ENCODE assay signal across 8 mouse cellular contexts in genomic region chr3:90079133-90079762, GRCm38 (mm10). TPM values are rescaled to one million over a fixed set of nuclear protein-coding genes. Genes with fewer than 3 reads are reported as not detected.
A peak's percentile ranks its signal among the peaks of the same experiment; 100 is the strongest.
DNase-seq lines count a peak whose midpoint lies in the region; ATAC-seq and TF ChIP-seq lines count a peak whose summit lies in the region.

No protein-coding gene starts in this region.

- peaks cover 46% of the 10 kb centered on the region for H3K4me1 ChIP-seq in embryonic facial prominence, embryonic 13.5 days
- peaks cover 35% of the 10 kb centered on the region for H3K4me1 ChIP-seq in kidney, adult 2 months (ENCODE audit: control insufficient read depth, insufficient read depth, low read length)
- peaks cover 50% of the 10 kb centered on the region for H3K4me1 ChIP-seq in limb, embryonic 12.5 days (replicated peaks)
- H3K4me1 ChIP-seq in midbrain, embryonic 15.5 days: peaks cover 53% of the 10 kb centered on the region
- H3K4me1 ChIP-seq in spleen, adult 2 months (ENCODE audit: control insufficient read depth, insufficient read depth, insufficient read length): peaks cover 13% of the 10 kb centered on the region; the same call in 1 of the 2 replicates

- H3K9ac ChIP-seq in embryonic facial prominence, embryonic 13.5 days: peak overlapping the region; percentile 88
- H3K9ac ChIP-seq in limb, embryonic 12.5 days (replicated peaks): peak overlapping the region; percentile 85
- H3K9ac ChIP-seq in midbrain, embryonic 15.5 days: peak overlapping the region; percentile 76

- H3K9me3 ChIP-seq in embryonic facial prominence, embryonic 13.5 days: no peaks in the 10 kb centered on the region
- H3K9me3 ChIP-seq in limb, embryonic 12.5 days: no peaks in the 10 kb centered on the region
- H3K9me3 ChIP-seq in midbrain, embryonic 15.5 days: no peaks in the 10 kb centered on the region

- peak overlapping the region; percentile 75 for H3K4me2 ChIP-seq in embryonic facial prominence, embryonic 13.5 days
- peak overlapping the region; percentile 75 for H3K4me2 ChIP-seq in limb, embryonic 12.5 days
- H3K4me2 ChIP-seq in midbrain, embryonic 15.5 days: peak overlapping the region; percentile 75

- TF ChIP-seq POLR2A in kidney, adult 2 months (IDR thresholded peaks at IDR 0.05; ENCODE audit: low read depth, low read length): peak; percentile 56
- TF ChIP-seq POLR2A in spleen, adult 2 months (IDR thresholded peaks at IDR 0.05; ENCODE audit: low read depth, low read length): no peak; the same call in 1 of the 2 replicates

- no peaks in the 10 kb centered on the region for H3K27me3 ChIP-seq in embryonic facial prominence, embryonic 13.5 days
- H3K27me3 ChIP-seq in kidney, adult 2 months (replicated peaks; ENCODE audit: control insufficient read depth, insufficient read depth, low read length): no peaks in the 10 kb centered on the region
- H3K27me3 ChIP-seq in limb, embryonic 12.5 days: no peaks in the 10 kb centered on the region
- no peaks in the 10 kb centered on the region for H3K27me3 ChIP-seq in midbrain, embryonic 15.5 days (replicated peaks)
- H3K27me3 ChIP-seq in spleen, adult 2 months (ENCODE audit: control insufficient read depth, insufficient read depth, low read length): no peaks in the 10 kb centered on the region

- H3K36me3 ChIP-seq in embryonic facial prominence, embryonic 13.5 days: no peaks in the 10 kb centered on the region
- H3K36me3 ChIP-seq in kidney, adult 2 months (ENCODE audit: control insufficient read depth, insufficient read depth, low read length): no peaks in the 10 kb centered on the region
- peaks cover 6% of the 10 kb centered on the region; the same call in 1 of the 2 replicates for H3K36me3 ChIP-seq in limb, embryonic 12.5 days
- no peaks in the 10 kb centered on the region for H3K36me3 ChIP-seq in midbrain, embryonic 15.5 days (replicated peaks)
- H3K36me3 ChIP-seq in spleen, adult 2 months (ENCODE audit: control insufficient read depth, insufficient read depth, low read length): no peaks in the 10 kb centered on the region

- peak overlapping the region; percentile 89 for H3K4me3 ChIP-seq in embryonic facial prominence, embryonic 13.5 days
- peak overlapping the region; percentile 69 for H3K4me3 ChIP-seq in kidney, adult 2 months (ENCODE audit: insufficient read depth, low read depth, low read length)
- H3K4me3 ChIP-seq in limb, embryonic 12.5 days (replicated peaks): peak overlapping the region; percentile 80
- peak overlapping the region; percentile 78 for H3K4me3 ChIP-seq in midbrain, embryonic 15.5 days
- H3K4me3 ChIP-seq in spleen, adult 2 months (ENCODE audit: extremely low read depth, insufficient read depth, insufficient read length): peak overlapping the region; percentile 83

- H3K27ac ChIP-seq in embryonic facial prominence, embryonic 13.5 days: peak overlapping the region; percentile 98
- peak overlapping the region; percentile 89 for H3K27ac ChIP-seq in kidney, adult 2 months (ENCODE audit: insufficient read depth, low read depth, low read length)
- peak overlapping the region; percentile 97 for H3K27ac ChIP-seq in limb, embryonic 12.5 days
- H3K27ac ChIP-seq in midbrain, embryonic 15.5 days: peak overlapping the region; percentile 88
- H3K27ac ChIP-seq in spleen, adult 2 months (ENCODE audit: insufficient read depth, low read length): peak overlapping the region; percentile 97

- peak; percentile 93 for ATAC-seq in embryonic facial prominence, embryonic 13.5 days (ENCODE audit: insufficient number of reproducible peaks, insufficient read depth, low FRiP score, low TSS enrichment, low read depth)
- peak; percentile 94 for ATAC-seq in limb, embryonic 12.5 days (ENCODE audit: insufficient number of reproducible peaks, insufficient read depth, low FRiP score, low TSS enrichment, low read depth)
- ATAC-seq in midbrain, embryonic 15.5 days (replicated peaks): peak; percentile 95

- TF ChIP-seq CTCF in kidney, adult 2 months (conservative IDR thresholded peaks at IDR 0.05; ENCODE audit: insufficient read depth, insufficient read length, low read depth, low read length): no peak
- no peak for TF ChIP-seq CTCF in spleen, adult 2 months (IDR thresholded peaks at IDR 0.05; ENCODE audit: extremely low read depth, insufficient read depth, insufficient read length, insufficient replicate concordance)

- under 1% methylated on average over 33 of the region's 33 CpGs for WGBS in embryonic facial prominence, embryonic 13.5 days
- 1% methylated on average over 33 of the region's 33 CpGs for WGBS in kidney, adult 2 months
- under 1% methylated on average over 33 of the region's 33 CpGs for WGBS in limb, embryonic 12.5 days
- under 1% methylated on average over 33 of the region's 33 CpGs for WGBS in midbrain, embryonic 15.5 days
- under 1% methylated on average over 33 of the region's 33 CpGs for WGBS in spleen, adult 2 months

- peak; percentile 99 for DNase-seq in 3134 (ENCODE audit: extremely low read depth, insufficient read length, low spot score)
- DNase-seq in adrenal gland, postnatal 36 days: peak; percentile 97
- DNase-seq in heart, adult 18-20 months: peak; percentile 93 to 98
- DNase-seq in kidney, adult 2 months: peak; percentile 98
- DNase-seq in spleen, adult 2 months (ENCODE audit: low read depth in 1 of 2, low spot score in 2 of 2): peak; percentile 91 to 92

RNA-seq across cellular contexts. Expression of gene Tpm3, which starts 6.8 kb away (rescaled TPM):
- 100 to 1,000 TPM; 183 to 215 TPM for total RNA-seq in adrenal gland, postnatal 36 days (2021)
- polyA plus RNA-seq in embryonic facial prominence, embryonic 13.5 days (2015; fragmentation: Nextera tagmentation; extraction: Ambion mirVana): 496 and 525 TPM in 2 replicates
- total RNA-seq in heart, adult 18-20 months (2021): 10 to 100 TPM; 42.9 to 46.2 TPM
- 75.5 and 95.4 TPM in 2 replicates for polyA plus RNA-seq in kidney, adult 2 months (2012; rRNA removed)
- polyA plus RNA-seq in limb, embryonic 12.5 days (2016; fragmentation: Nextera tagmentation; extraction: Ambion mirVana): 516 and 518 TPM in 2 replicates
- polyA plus RNA-seq in midbrain, embryonic 15.5 days (2015; fragmentation: Nextera tagmentation; extraction: Ambion mirVana): 382 TPM in 2 replicates
- 127 and 141 TPM in 2 replicates for polyA plus RNA-seq in spleen, adult 2 months (2012; rRNA removed)

RNA-seq across cellular contexts. Expression of gene Nup210l, which starts 24.7 kb away (rescaled TPM):
- under 1 TPM; 0.66 TPM for total RNA-seq in adrenal gland, postnatal 36 days (2021)
- 0.30 and 0.44 TPM in 2 replicates for polyA plus RNA-seq in embryonic facial prominence, embryonic 13.5 days (2015; fragmentation: Nextera tagmentation; extraction: Ambion mirVana)
- under 1 TPM; 0.12 to 0.18 TPM for total RNA-seq in heart, adult 18-20 months (2021)
- polyA plus RNA-seq in kidney, adult 2 months (2012; rRNA removed): 0.12 and 0.14 TPM in 2 replicates
- polyA plus RNA-seq in limb, embryonic 12.5 days (2016; fragmentation: Nextera tagmentation; extraction: Ambion mirVana): 0.44 and 0.50 TPM in 2 replicates
- polyA plus RNA-seq in midbrain, embryonic 15.5 days (2015; fragmentation: Nextera tagmentation; extraction: Ambion mirVana): 0.26 and 0.43 TPM in 2 replicates
- 0.53 and 0.56 TPM in 2 replicates for polyA plus RNA-seq in spleen, adult 2 months (2012; rRNA removed)

RNA-seq across cellular contexts. Expression of gene Ubap2l, which starts 26.8 kb away (rescaled TPM):
- 100 to 1,000 TPM; 146 to 159 TPM for total RNA-seq in adrenal gland, postnatal 36 days (2021)
- polyA plus RNA-seq in embryonic facial prominence, embryonic 13.5 days (2015; fragmentation: Nextera tagmentation; extraction: Ambion mirVana): 231 and 255 TPM in 2 replicates
- 100 to 1,000 TPM in 1 of 2 experiments, 10 to 100 TPM in 1; 83.7 to 107 TPM for total RNA-seq in heart, adult 18-20 months (2021)
- polyA plus RNA-seq in kidney, adult 2 months (2012; rRNA removed): 105 and 108 TPM in 2 replicates
- 191 and 212 TPM in 2 replicates for polyA plus RNA-seq in limb, embryonic 12.5 days (2016; fragmentation: Nextera tagmentation; extraction: Ambion mirVana)
- polyA plus RNA-seq in midbrain, embryonic 15.5 days (2015; fragmentation: Nextera tagmentation; extraction: Ambion mirVana): 126 and 135 TPM in 2 replicates
- 81.5 and 85.5 TPM in 2 replicates for polyA plus RNA-seq in spleen, adult 2 months (2012; rRNA removed)

RNA-seq across cellular contexts. Expression of gene 4933434E20Rik, which starts 27.8 kb away (rescaled TPM):
- 10 to 100 TPM; 81.6 to 85.9 TPM for total RNA-seq in adrenal gland, postnatal 36 days (2021)
- 146 and 149 TPM in 2 replicates for polyA plus RNA-seq in embryonic facial prominence, embryonic 13.5 days (2015; fragmentation: Nextera tagmentation; extraction: Ambion mirVana)
- total RNA-seq in heart, adult 18-20 months (2021): 10 to 100 TPM; 92.4 to 97.6 TPM
- polyA plus RNA-seq in kidney, adult 2 months (2012; rRNA removed): 53.0 and 56.2 TPM in 2 replicates
- 143 and 166 TPM in 2 replicates for polyA plus RNA-seq in limb, embryonic 12.5 days (2016; fragmentation: Nextera tagmentation; extraction: Ambion mirVana)
- polyA plus RNA-seq in midbrain, embryonic 15.5 days (2015; fragmentation: Nextera tagmentation; extraction: Ambion mirVana): 205 and 210 TPM in 2 replicates
- 24.0 and 24.5 TPM in 2 replicates for polyA plus RNA-seq in spleen, adult 2 months (2012; rRNA removed)

Comparison
In these comparisons a context has a peak if more than half of its experiments do, and no peak if none do; other contexts are left out.
1. Peak in every context shown above with its lines: DNase-seq, ATAC-seq, H3K4me3 ChIP-seq and H3K27ac ChIP-seq.